Mouse (Mus musculus) left cerebral cortex, adult 8-10 months (tissue): Measurements from ENCODE around the gene Arrb2. TPM values are rescaled to one million over a fixed set of nuclear protein-coding genes. Genes with fewer than 3 reads are reported as not detected.

Source experiments
- DNase-seq, 2 experiments: peaks; one replicate each; pipeline ENCODE4 v3.0.0; 2022; ENCODE audit warnings: low spot score in 2 of 2
- microRNA-seq, 2 experiments: library from miRNA; unstranded; fragments of <30 nt; microRNA quantifications; one replicate each; pipeline ENCODE4 v1.2.0; 2022
- total RNA-seq, 4 experiments: library from RNA; stranded (reverse); gene quantifications; 2 replicates each; pipeline ENCODE4 v1.2.4; 2022

The Arrb2 gene
- total RNA-seq, 4 experiments from 2014 or later, result 62.4 to 85.9 (median 70.1) TPM

DNA sequence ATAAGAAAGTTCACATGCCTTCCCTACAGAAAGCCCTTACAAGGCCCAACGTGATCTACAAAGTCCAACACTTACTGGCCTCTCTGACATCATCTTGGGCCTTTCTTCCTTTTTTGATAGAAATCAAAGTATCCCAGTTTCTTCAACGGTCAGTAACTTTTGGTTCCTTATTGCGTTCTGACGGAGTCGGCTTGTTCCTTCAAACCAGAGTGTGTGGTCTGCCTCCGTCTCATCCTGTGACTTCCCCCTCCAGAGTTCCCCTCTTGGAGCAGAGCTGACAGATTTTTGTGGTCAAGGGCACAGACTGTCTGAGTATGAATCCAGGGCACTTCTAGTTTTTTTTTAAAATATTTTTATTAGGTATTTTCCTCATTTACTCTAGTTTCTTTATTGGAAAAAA is 57.2 kb downstream of the Arrb2 start:
- DNase-seq, result no peak

Small RNA genes lying within 50 kb of the gene (microRNA-seq; reads per million reads assigned to microRNA genes)
- 3.7 to 6.3 reads per million in 2 experiments for gene Mir7115

Other genes with a start within 250 kb of the Arrb2 start
- gene Slc16a11, start 219.9 kb upstream of the Arrb2 start, total RNA-seq, result 10 to 100 TPM; 32.3 to 43.4 (median 36.5) TPM
- 10 to 100 TPM in 1 of 4 experiments, 1 to 10 TPM in 3; 7.6 to 10.4 (median 8.5) TPM for gene Slc16a13, start 211.6 kb upstream of the Arrb2 start, total RNA-seq
- gene Bcl6b, start 202.8 kb upstream of the Arrb2 start, total RNA-seq, result 1 to 10 TPM; 1.0 to 2.2 (median 1.9) TPM
- gene 0610010K14Rik, start 194.7 kb upstream of the Arrb2 start, total RNA-seq, result 10 to 100 TPM; 41.0 to 46.9 (median 42.0) TPM
- 1 to 10 TPM; 3.2 to 5.1 (median 3.8) TPM for gene Gm21988, start 192.8 kb upstream of the Arrb2 start, total RNA-seq
- 100 to 1,000 TPM; 197 to 255 (median 240) TPM for gene Rnasek, start 192.8 kb upstream of the Arrb2 start, total RNA-seq
- gene Alox12, start 177.3 kb upstream of the Arrb2 start, total RNA-seq, result under 1 TPM; 0.23 to 0.82 (median 0.55) TPM
- under 1 TPM; 0.21 to 0.39 (median 0.26) TPM for gene Alox12e, start 110.0 kb upstream of the Arrb2 start, total RNA-seq
- under 1 TPM in 1 of 4 experiments, not detected in 3; 0.35 TPM for gene Alox15, start 80.6 kb upstream of the Arrb2 start, total RNA-seq
- 10 to 100 TPM; 31.9 to 37.0 (median 35.2) TPM for gene Pelp1, start 22.6 kb upstream of the Arrb2 start, total RNA-seq
- 10 to 100 TPM; 10.8 to 14.1 (median 13.5) TPM for gene Med11, start 19.3 kb downstream of the Arrb2 start, total RNA-seq
- gene Zmynd15, start 26.8 kb downstream of the Arrb2 start, total RNA-seq, result under 1 TPM; 0.11 to 0.79 (median 0.46) TPM
- 1 to 10 TPM in 3 of 4 experiments, under 1 TPM in 1; 0.97 to 4.6 (median 2.3) TPM for gene Cxcl16, start 27.3 kb downstream of the Arrb2 start, total RNA-seq
- 1 to 10 TPM in 1 of 4 experiments, not detected in 3; 1.1 TPM for gene Tm4sf5, start 72.6 kb downstream of the Arrb2 start, total RNA-seq
- gene Vmo1, start 82.0 kb downstream of the Arrb2 start, total RNA-seq, result under 1 TPM in 1 of 4 experiments, not detected in 3; 0.63 TPM
- not detected for gene Gltpd2, start 86.6 kb downstream of the Arrb2 start, total RNA-seq
- 100 to 1,000 TPM; 187 to 213 (median 191) TPM for gene Psmb6, start 92.7 kb downstream of the Arrb2 start, total RNA-seq
- gene Gm40193, start 100.3 kb downstream of the Arrb2 start, total RNA-seq, result not detected
- 10 to 100 TPM; 15.7 to 20.4 (median 19.4) TPM for gene Pld2, start 107.4 kb downstream of the Arrb2 start, total RNA-seq
- gene Mink1, start 130.2 kb downstream of the Arrb2 start, total RNA-seq, result 100 to 1,000 TPM; 389 to 423 (median 415) TPM
- under 1 TPM in 2 of 4 experiments, not detected in 2; 0.51 to 0.59 TPM for gene 4930544D05Rik, start 183.2 kb downstream of the Arrb2 start, total RNA-seq
- gene Chrne, start 186.6 kb downstream of the Arrb2 start, total RNA-seq, result not detected
- gene Gp1ba, start 206.5 kb downstream of the Arrb2 start, total RNA-seq, result not detected
- 10 to 100 TPM; 87.8 to 96.5 (median 89.7) TPM for gene Rnf167, start 214.6 kb downstream of the Arrb2 start, total RNA-seq
- gene Slc25a11, start 214.8 kb downstream of the Arrb2 start, total RNA-seq, result 100 to 1,000 TPM; 124 to 140 (median 132) TPM
- gene Pfn1, start 222.0 kb downstream of the Arrb2 start, total RNA-seq, result 100 to 1,000 TPM; 203 to 237 (median 220) TPM
- gene Eno3, start 224.6 kb downstream of the Arrb2 start, total RNA-seq, result 10 to 100 TPM; 10.5 to 14.1 (median 12.5) TPM
- gene Spag7, start 236.8 kb downstream of the Arrb2 start, total RNA-seq, result 10 to 100 TPM; 52.5 to 69.9 (median 59.3) TPM